Mouse (Mus musculus) olfactory bulb, adult 2 months (tissue): ENCODE measurements around the gene Lrrc74a.

Experiments
- CTCF ChIP-seq: fragments of 200-500 bp; IDR thresholded peaks from 2 replicates; pipeline ENCODE4 v1.5.1; 2012; ENCODE audit warnings: low read depth, mild to moderate bottlenecking, low read length, moderate library complexity; ENCODE audit not compliant: insufficient read depth
- POLR2A ChIP-seq: fragments of 200-500 bp; IDR thresholded peaks from 2 replicates; pipeline ENCODE4 v1.6.1; 2012; ENCODE audit warnings: mild to moderate bottlenecking, low read depth, low read length, moderate library complexity; ENCODE audit not compliant: insufficient read depth

DNA sequence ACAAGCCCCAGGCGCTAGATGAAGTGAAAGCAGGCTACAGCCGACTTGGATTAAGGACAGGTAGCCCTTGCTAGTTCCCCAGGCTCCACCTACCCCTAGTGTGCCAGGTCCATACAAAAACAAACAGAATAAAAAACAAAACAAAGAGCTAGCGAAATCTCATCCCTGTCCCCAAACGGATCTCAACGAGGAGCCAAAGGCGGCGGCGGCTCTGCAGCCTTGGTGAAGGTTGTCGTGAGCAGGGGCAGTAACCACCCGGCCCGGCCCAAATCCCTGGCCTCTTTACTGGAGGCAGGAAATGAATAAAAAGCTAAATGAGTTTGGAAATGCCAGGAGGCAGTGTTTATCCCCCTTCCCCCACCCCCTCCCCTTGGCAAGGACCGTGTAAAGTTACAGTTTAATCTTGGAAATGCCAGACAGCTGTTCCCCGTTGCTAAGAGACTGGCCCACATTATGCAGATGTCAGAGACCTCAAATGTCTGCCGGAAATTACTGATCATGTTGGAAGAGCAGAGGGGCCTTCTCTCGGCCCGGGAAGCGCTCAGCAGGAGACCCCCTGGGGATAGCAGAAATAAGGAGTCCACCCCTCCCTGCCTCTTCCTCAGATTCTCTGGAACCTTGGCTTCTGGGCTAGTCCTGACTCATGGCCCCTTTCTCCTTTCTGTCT lies 68.0 kb downstream of the Lrrc74a start:
- TF ChIP-seq CTCF, result no peak
- no peak for TF ChIP-seq POLR2A
